Mouse (Mus musculus) MEL-GATA-1-ER (cell line): ENCODE data around the gene Gm10153.
"Not testable (repeated sequence)": the region's sequence is repeated elsewhere in the genome, so short reads cannot be mapped to it uniquely, and the experiment has no call there.

Experiments used
- DNase-seq: peaks from one replicate; pipeline ENCODE4 v3.0.0-alpha.2; 2012; ENCODE audit warnings: low read depth; ENCODE audit errors: extremely low read depth

The Gm10153 gene

DNA sequence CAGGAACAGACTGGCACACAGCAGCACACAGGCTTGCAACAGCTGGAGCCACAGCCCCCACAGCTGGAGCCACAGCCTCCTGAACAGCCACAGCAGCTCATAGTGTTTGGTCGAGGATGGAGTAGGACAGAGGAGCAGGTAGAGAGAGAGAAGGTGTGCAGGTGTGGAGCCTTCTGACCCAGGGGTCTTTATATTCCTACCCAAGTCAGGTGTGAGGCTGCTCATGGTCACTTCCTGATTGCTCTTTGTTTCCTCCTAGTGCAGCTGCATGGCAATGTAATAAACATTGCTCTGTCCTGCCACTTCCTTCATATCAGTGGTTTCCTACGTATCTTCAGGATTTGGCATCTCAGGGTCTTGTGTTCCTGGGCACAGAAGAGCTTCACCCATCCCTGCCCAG lies at the start of gene Gm10153:
Gene Gm10153 (minus strand): TSS at position 101 of the 400 bp plus-strand sequence.
- no peak for DNase-seq

GRCm38 (mm10) chr7:142231540-142231939 lies 41.4 kb upstream of the Gm10153 start:
- DNase-seq: no peak

- not testable (repeated sequence) for DNase-seq
Observed at GRCm38 (mm10) chr7:142229871-142230270, 39.7 kb upstream of the Gm10153 start, which contains the start of gene Krtap5-5. TSS of gene Krtap5-5 (minus strand) at chr7:142229971.

- no peak for DNase-seq
Observed at GRCm38 (mm10) chr7:142224518-142224917, 34.3 kb upstream of the Gm10153 start.

- DNase-seq: not testable (repeated sequence)
Observed at GRCm38 (mm10) chr7:142212136-142212535, 21.9 kb upstream of the Gm10153 start.

GRCm38 (mm10) chr7:142211559-142211958 lies 21.4 kb upstream of the Gm10153 start, which contains the start of gene Gm7579:
TSS of gene Gm7579 (plus strand) at chr7:142211859.
- no peak for DNase-seq

- not testable (repeated sequence) for DNase-seq
Observed at GRCm38 (mm10) chr7:142206891-142207290, 16.7 kb upstream of the Gm10153 start.

DNA sequence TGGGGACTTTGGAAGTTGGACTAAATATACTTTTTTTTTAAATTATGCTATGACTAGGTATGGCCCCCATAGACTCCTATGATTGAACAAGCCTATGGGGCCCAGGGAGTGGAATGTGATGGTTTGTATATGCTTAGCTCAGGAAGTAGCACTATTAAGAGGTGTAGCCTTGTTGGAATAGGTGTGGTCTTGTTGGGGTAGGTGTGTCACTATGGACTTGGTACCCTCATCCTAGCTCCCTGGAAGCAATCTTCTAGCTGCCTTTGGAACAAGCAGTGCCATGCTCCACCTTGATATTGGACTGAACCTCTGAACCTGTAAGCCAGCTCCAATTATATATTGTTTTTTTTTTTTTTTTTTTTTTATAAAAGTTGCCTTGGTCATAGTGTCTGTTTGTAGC lies 15.3 kb upstream of the Gm10153 start:
- no peak for DNase-seq

GRCm38 (mm10) chr7:142201064-142201463 lies 10.9 kb upstream of the Gm10153 start, which contains the start of gene Krtap5-3:
TSS of gene Krtap5-3 (plus strand) at chr7:142201364.
- no peak for DNase-seq

DNA sequence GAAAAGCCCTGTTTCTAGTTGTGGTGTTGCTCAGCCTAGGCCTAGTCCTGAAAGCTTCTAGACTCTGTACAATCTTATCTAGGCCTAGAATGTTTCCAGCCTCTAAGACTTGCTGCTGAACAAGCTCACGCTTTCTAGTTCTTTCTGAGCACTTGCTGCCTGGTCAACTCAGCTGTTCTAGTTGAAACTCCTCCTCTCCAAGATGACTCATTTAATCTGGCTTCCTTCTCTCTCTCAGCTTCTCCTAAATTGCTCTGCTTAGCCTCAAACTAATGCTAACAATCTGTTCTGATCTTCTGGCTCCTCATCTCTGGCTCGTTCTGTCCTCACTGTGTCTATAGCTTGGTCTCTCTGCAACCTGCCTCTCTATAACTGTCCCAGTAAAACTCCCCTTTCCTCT lies 8.6 kb upstream of the Gm10153 start:
- no peak for DNase-seq

DNA sequence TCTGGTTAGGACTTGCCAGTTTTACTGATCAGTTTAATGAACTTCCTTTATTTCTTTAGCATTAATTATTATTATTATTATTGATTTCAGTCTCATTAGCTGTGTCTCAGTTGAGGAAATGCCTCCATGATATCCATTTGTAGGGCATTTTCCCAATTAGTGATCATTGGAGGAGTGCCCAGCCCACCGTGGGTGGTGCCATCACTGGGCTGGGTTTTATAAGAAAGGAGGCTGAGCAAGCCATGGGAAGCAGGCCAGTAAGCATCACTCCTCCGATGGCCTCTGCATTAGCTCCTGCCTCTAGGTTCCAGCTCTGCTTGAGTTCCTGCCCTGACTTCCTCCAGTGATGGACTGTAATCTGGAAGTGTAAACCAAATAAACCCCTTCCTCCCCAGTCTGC lies 2.0 kb downstream of the Gm10153 start:
- DNase-seq: no peak

GRCm38 (mm10) chr7:142181021-142181420 lies 9.2 kb downstream of the Gm10153 start:
- no peak for DNase-seq

GRCm38 (mm10) chr7:142178685-142179084 lies 11.5 kb downstream of the Gm10153 start:
- DNase-seq: no peak

- DNase-seq: not testable (repeated sequence)
Observed at GRCm38 (mm10) chr7:142175905-142176304, 14.3 kb downstream of the Gm10153 start, which contains the start of gene Krtap5-2. TSS of gene Krtap5-2 (minus strand) at chr7:142176005.

DNA sequence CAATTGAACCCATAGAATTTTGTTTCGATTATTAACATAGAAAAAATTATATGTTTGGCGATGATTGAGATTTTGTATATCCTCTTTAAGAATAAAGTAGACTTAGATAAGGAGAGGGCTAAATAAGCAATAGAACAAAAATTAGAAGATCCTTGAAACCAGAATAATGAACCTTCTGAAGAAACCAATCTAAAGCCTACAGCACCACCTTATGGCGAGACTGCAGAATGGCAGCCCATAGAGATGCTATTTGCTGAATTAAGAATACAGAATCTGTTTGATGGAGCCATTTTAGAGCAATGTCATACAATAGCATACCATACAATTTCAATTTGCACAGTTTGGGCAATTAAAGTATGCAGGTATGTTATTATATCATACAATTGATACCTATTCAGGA lies 20.4 kb downstream of the Gm10153 start:
- DNase-seq: peak; percentile 21

- not testable (repeated sequence) for DNase-seq
Observed at GRCm38 (mm10) chr7:142165639-142166038, 24.6 kb downstream of the Gm10153 start, which contains the start of gene Gm4553. TSS of gene Gm4553 (minus strand) at chr7:142165739.

DNA sequence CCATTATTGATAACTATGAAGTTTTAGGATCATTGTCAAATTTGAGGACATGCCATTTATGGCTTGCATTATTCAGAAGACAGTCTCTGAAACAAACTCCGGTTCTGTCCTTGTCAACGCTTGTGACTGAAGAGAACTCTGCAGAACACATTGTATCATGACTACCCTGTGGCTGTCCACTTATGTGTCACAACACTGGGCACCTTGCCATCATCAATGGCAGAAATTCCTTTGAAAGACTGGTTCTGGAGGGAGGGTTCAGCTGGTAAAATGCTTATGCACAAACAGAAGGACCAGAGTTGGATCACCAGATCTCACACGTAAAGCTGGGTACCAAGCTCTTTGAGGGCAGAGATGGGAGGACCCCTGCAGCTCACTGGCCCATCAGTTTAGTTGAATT lies 30.8 kb downstream of the Gm10153 start:
- no peak for DNase-seq

DNA sequence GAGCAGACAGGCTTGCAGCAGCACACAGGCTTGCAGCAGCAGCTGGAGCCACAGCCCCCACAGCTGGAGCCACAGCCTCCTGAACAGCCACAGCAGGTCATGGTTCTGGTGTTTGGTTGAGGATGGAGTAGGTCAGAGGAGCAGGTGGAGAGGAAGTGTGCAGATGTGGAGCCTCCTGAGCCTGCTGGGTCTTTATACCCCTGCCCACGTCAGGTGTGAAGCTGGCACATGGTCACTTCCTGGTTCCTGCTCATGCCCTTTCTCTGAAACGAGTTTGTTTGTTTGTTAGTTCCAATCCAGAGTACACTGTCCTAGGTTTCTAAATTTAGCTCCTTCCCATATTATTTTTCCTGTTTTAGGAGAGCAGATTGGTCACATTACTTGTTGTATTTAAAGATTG lies 33.2 kb downstream of the Gm10153 start, which contains the start of gene Gm29735:
Gene Gm29735 (minus strand): TSS at position 101 of the 400 bp plus-strand sequence.
- not testable (repeated sequence) for DNase-seq

DNA sequence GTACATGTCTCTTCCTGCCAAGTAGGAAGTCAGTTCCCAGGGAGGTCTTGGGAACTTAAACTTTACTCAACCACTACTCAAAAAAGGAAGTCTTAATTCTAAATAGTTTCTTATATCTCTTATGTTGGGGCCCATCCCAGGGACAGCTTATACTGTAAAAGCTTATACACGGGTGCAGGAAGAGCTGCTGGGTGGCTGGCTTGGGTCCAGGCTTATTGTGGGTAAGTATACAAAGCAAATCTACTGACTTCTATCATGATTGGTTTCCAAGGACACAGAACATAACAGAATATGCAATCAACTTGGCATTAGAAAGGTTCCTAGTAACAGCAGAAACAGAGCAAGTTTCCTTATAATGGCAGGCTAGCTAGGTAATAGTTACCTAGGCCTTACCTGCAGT lies 34.9 kb downstream of the Gm10153 start:
- no peak for DNase-seq

DNA sequence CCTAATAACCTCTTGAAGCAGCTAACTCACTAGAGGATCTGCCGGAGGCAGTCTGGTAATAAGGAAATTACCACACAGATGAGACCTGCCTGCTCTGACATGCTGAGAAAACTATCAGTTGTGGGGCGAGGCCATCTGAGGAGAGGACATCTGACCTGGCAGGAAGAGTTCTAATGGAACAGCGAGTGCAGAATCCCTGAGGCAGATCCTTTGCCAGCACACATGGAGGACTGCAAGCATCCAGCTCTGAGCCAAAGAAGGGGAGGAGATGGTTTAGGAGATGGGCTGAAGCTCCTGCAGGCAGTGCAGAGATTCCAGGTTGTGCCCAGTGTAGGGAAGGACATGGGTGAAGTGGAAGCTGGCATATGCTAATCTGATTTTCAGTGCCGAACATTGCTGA lies 38.0 kb downstream of the Gm10153 start:
- no peak for DNase-seq

DNA sequence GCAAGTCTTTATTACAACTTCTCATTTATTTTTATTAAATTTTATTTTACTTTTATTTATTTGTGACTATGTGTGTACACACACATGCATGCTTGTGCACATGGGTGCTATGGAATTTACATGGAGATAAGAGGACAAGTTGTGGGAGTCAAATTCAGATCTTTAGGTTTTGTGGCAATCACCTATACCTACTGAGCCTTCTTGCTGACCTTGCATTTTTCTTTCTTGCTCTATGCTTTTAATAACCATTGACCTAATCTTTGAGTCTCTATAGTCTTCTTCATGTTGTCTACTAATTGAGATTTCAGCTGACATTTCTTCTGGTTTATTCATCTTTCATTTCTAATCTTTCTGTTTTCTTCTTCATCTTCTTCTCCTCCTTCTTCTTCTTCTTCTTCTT lies 41.6 kb downstream of the Gm10153 start:
- no peak for DNase-seq

- DNase-seq: peak; percentile 6
Observed at GRCm38 (mm10) chr7:142146033-142146432, 44.2 kb downstream of the Gm10153 start.

DNA sequence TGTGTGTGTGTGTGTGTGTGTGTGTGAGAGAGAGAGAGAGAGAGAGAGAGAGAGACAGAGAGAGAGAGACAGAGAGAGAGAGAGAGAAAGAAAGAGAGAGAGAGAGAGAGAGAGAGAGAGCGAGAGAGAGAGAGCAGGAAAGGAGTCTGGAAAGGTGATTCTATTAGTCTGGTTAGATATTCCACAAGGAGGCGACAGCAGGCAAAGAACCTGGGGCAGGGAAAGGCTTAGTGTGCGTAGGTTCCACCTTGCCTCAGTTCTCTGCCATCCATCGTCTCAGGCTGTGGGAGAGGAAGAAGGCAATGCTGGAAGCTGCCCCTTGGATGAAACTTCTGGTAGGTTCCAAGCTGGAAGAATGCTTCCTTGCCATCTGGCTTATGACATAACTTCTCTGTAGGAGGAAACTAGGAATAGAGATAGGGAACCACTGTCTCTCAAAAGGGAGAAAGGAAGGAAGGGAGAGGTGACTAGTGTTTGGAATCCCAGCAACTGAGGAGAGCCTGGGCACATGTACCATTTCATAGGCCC lies 44.7 kb downstream of the Gm10153 start:
- no peak for DNase-seq
